Mouse (Mus musculus): Measurements from ENCODE around the gene Spin2c.

The Spin2c gene

DNA sequence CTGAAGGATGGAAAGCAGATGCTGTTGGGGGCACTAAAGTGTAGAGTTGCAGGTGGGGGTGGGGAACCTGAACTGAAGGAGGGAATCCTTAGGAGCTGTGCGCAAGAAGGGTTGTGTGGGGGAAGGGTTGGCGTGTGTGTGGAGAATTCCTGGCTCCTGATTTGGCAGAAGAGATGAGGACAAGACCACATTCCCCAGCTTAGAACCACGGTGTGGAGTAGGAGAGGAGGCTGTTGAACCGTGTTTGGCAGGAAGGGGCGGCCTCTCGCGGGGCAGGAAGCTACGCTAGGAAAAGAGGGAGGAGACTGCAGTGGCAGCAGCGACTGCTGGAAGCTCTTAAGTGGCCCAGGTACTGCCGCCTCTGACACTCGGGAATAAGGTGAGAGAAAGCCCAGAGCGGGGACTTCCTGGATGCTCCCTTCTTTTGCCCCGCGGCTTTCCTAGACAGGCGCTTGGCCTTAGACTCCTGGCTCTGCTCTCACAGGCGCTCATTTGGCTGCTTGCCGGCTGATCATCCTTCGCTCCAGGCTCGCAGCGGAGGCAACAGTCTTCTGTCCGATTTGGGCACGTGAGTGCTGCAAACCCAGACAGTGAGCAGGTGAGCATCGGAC is at the start of gene Spin2c:
Gene Spin2c, plus strand, starts transcription at position 275 of the 611 bp plus-strand sequence.
- DNase-seq (ENCODE audit: low read depth, low spot score) = peak; percentile 78

- DNase-seq (ENCODE audit: low read depth, low spot score) = no peak
Measured at GRCm38 (mm10) chrX:153832606-153833005, 581 bp downstream of the Spin2c start.

All from mesoderm, embryonic 11.5 days (tissue).